Mouse (Mus musculus): ENCODE measurements around the gene Glis1.

GRCm38 (mm10) chr4:107468264-107468663 lies 33.9 kb downstream of the Glis1 start:
- TF ChIP-seq GATA1 (IDR thresholded peaks at IDR 0.05; ENCODE audit: low read length): no peak
- TF ChIP-seq TAL1 (IDR thresholded peaks at IDR 0.05; ENCODE audit: low read length): no peak

Measured in erythroblast, embryonic 14.5 days (primary cell).